Comparison of ENCODE assay signal across 12 mouse cellular contexts in the genomic region with DNA sequence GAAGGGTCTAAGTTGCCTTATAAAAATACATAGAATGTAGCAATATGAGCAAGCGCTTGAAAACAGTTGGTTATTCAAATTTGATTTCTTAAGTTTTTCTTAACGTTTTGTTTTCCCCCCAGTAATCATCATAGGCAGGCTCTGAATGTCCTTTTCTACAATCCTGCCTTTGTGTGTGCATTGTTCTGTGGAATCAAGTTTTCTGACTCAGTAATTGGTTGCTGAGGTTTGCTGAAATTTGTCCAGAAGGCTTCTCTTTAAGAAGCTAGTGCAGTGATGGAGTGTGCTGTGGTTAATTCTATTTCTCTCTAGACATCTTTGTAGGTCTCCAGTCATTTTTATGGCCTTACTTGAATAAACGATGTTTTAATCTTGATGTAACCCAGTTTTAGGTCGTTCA. TPM values are rescaled to one million over a fixed set of nuclear protein-coding genes. Genes with fewer than 3 reads are reported as not detected.
DNase-seq lines count a peak whose midpoint lies in the region; ATAC-seq and TF ChIP-seq lines count a peak whose summit lies in the region.
"Had no signal": no experiment of that assay in that cellular context is flagged by ENCODE, and none has a peak within 500 bp of the region (broad histone marks: within the 10 kb centered on the region; RNA-seq: fewer than 3 reads in every experiment).

No protein-coding gene starts in this region.

- H3K9ac ChIP-seq in heart, embryonic 11.5 days (ENCODE audit: low read depth, low read length): no peak overlapping the region
- H3K9ac ChIP-seq in neural tube, embryonic 11.5 days (ENCODE audit: low read length): no peak overlapping the region
- H3K9ac ChIP-seq in limb, embryonic 14.5 days (ENCODE audit: low read depth, low read length, severe bottlenecking): no peak overlapping the region

- no peak for TF ChIP-seq POLR2A in limb, embryonic 14.5 days (IDR thresholded peaks at IDR 0.05; ENCODE audit: borderline replicate concordance, extremely low read depth, insufficient read depth, insufficient read length)

- intact Hi-C loops in heart, postnatal 14 days (cut with DNase I): loop anchor here (2.0 kb wide), 1 partner anchor 150 kb away; no protein-coding TSS in a partner anchor

- H3K9me3 ChIP-seq in heart, embryonic 11.5 days (replicated peaks; ENCODE audit: control insufficient read depth, low read length): no peaks in the 10 kb centered on the region
- H3K9me3 ChIP-seq in neural tube, embryonic 11.5 days (ENCODE audit: control insufficient read depth, low read length): no peaks in the 10 kb centered on the region
- no peaks in the 10 kb centered on the region for H3K9me3 ChIP-seq in limb, embryonic 14.5 days (ENCODE audit: control insufficient read depth, low read length)
- H3K9me3 ChIP-seq: liver, embryonic 13.5 days had no signal

- DNase-seq in heart, postnatal 14 days: no peak
- no peak for DNase-seq in neural tube, embryonic 11.5 days (ENCODE audit: low spot score)
- DNase-seq in neural tube, embryonic 10.5 days (ENCODE audit: extremely low spot score, low spot score): no peak
- no peak for DNase-seq in limb, embryonic 14.5 days (ENCODE audit: low spot score)
- peak; percentile 3 for DNase-seq in testis, postnatal 14 days (ENCODE audit: low spot score)
- no peak for DNase-seq in right cerebral cortex, adult 18-20 months
- DNase-seq in gastrocnemius, adult 18-20 months (ENCODE audit: low spot score): no peak
- DNase-seq: cerebellum, adult 11 months; gastrocnemius, postnatal 25 days; liver, embryonic 13.5 days; thymus, postnatal 25 days had no signal

- peak overlapping the region; percentile 97; the same call in 1 of the 2 replicates for H3K4me2 ChIP-seq in heart, embryonic 11.5 days
- peak overlapping the region; percentile 22 for H3K4me2 ChIP-seq in neural tube, embryonic 11.5 days (ENCODE audit: low read depth)
- H3K4me2 ChIP-seq in limb, embryonic 14.5 days (replicated peaks; ENCODE audit: low read depth, low read length, severe bottlenecking): peak overlapping the region; percentile 96; the same call in 1 of the 2 replicates

- no peaks in the 10 kb centered on the region for H3K4me1 ChIP-seq in heart, embryonic 11.5 days (ENCODE audit: control insufficient read depth, insufficient read depth, low read length)
- H3K4me1 ChIP-seq in neural tube, embryonic 11.5 days (ENCODE audit: control insufficient read depth, insufficient read depth, low read length): no peaks in the 10 kb centered on the region
- no peaks in the 10 kb centered on the region for H3K4me1 ChIP-seq in limb, embryonic 14.5 days (ENCODE audit: control insufficient read depth, insufficient read depth, low read length)
- H3K4me1 ChIP-seq: liver, embryonic 13.5 days had no signal

- H3K27ac ChIP-seq in heart, embryonic 11.5 days (ENCODE audit: low read depth, low read length): no peak overlapping the region
- H3K27ac ChIP-seq in neural tube, embryonic 11.5 days (ENCODE audit: low read depth, low read length): no peak overlapping the region
- H3K27ac ChIP-seq in limb, embryonic 14.5 days (replicated peaks; ENCODE audit: low read depth, low read length): no peak overlapping the region
- H3K27ac ChIP-seq: liver, embryonic 13.5 days had no signal

- WGBS in heart, embryonic 11.5 days (ENCODE audit: insufficient replicate concordance): 53% methylated on average over 4 of the region's 4 CpGs
- 38% methylated on average over 4 of the region's 4 CpGs for whole genome bisulfite sequencing in neural tube, embryonic 11.5 days
- 34% methylated on average over 4 of the region's 4 CpGs for WGBS in limb, embryonic 14.5 days

- H3K27me3 ChIP-seq in heart, embryonic 11.5 days (ENCODE audit: control insufficient read depth, insufficient read depth, low read length): peaks cover 17% of the 10 kb centered on the region
- H3K27me3 ChIP-seq in neural tube, embryonic 11.5 days (ENCODE audit: control insufficient read depth, insufficient read depth, low read length): no peaks in the 10 kb centered on the region
- peaks cover 17% of the 10 kb centered on the region for H3K27me3 ChIP-seq in limb, embryonic 14.5 days (ENCODE audit: control insufficient read depth, insufficient read depth, low read length)

- H3K36me3 ChIP-seq in heart, embryonic 11.5 days (ENCODE audit: control insufficient read depth, insufficient read depth, low read length): no peaks in the 10 kb centered on the region
- no peaks in the 10 kb centered on the region for H3K36me3 ChIP-seq in neural tube, embryonic 11.5 days (ENCODE audit: control insufficient read depth, insufficient read depth, low read length)
- no peaks in the 10 kb centered on the region for H3K36me3 ChIP-seq in limb, embryonic 14.5 days (ENCODE audit: control insufficient read depth, insufficient read depth, low read length)
- H3K36me3 ChIP-seq: liver, embryonic 13.5 days had no signal

- no peak overlapping the region for H3K4me3 ChIP-seq in heart, embryonic 11.5 days (ENCODE audit: low read depth, low read length)
- H3K4me3 ChIP-seq in neural tube, embryonic 11.5 days (ENCODE audit: low read depth, low read length): peak overlapping the region; percentile 66
- H3K4me3 ChIP-seq in limb, embryonic 14.5 days (replicated peaks; ENCODE audit: low read length): no peak overlapping the region

- ATAC-seq in heart, embryonic 11.5 days (replicated peaks; ENCODE audit: insufficient number of reproducible peaks, low FRiP score, low TSS enrichment): no peak
- ATAC-seq in neural tube, embryonic 11.5 days (ENCODE audit: insufficient read depth, low FRiP score, low TSS enrichment): no peak
- ATAC-seq in limb, embryonic 14.5 days (ENCODE audit: low FRiP score, low read depth): no peak

RNA-seq across cellular contexts. Expression of a gene that starts 10.5 kb away (rescaled TPM):
- 0.23 and 0.49 TPM in 2 replicates for polyA plus RNA-seq in heart, embryonic 11.5 days (2014; fragmentation: Nextera tagmentation; extraction: Ambion mirVana)
- total RNA-seq in heart, postnatal 14 days (2021): under 1 TPM; 0.41 to 0.65 TPM
- polyA plus RNA-seq in neural tube, embryonic 11.5 days (2014; fragmentation: Nextera tagmentation; extraction: Ambion mirVana): 5.4 and 5.7 TPM in 2 replicates
- polyA plus RNA-seq in limb, embryonic 14.5 days (2012; rRNA removed): 1.8 and 3.0 TPM in 2 replicates
- 0.47 and 0.94 TPM in 2 replicates for polyA plus RNA-seq in limb, embryonic 14.5 days (2014; fragmentation: Nextera tagmentation; extraction: Ambion mirVana)
- total RNA-seq in gastrocnemius, adult 18-20 months (2021): under 1 TPM; 0.19 to 0.32 TPM

Comparison
In these comparisons a context has a peak if more than half of its experiments do, and no peak if none do; other contexts are left out.
1. H3K4me2 ChIP-seq: peak in every context shown above with its lines; median percentile 97 in heart, embryonic 11.5 days; 96 in limb, embryonic 14.5 days; 22 in neural tube, embryonic 11.5 days.